Mouse (Mus musculus) layer of hippocampus, adult 2 months (tissue): ENCODE measurements around the gene Kars. TPM values are rescaled to one million over a fixed set of nuclear protein-coding genes. Genes with fewer than 3 reads are reported as not detected.

Experiments
- DNase-seq, 2 experiments: peaks; one replicate each; pipeline ENCODE4 v3.0.0; 2022; ENCODE audit warnings: low spot score in 2 of 2
- H3K27ac ChIP-seq: fragments of 200-600 bp; 2 replicates; pipeline ENCODE4 v1.8.1; 2022
- H3K4me3 ChIP-seq: fragments of 200-600 bp; 2 replicates; pipeline ENCODE4 v1.8.1; 2022; ENCODE audit warnings: mild to moderate bottlenecking
- CTCF ChIP-seq: fragments of 200-600 bp; conservative IDR thresholded peaks from 2 replicates; pipeline ENCODE4 v1.8.1; 2022; ENCODE audit warnings: antibody characterized with exemption, mild to moderate bottlenecking, moderate library complexity
- total RNA-seq, 2 experiments: library from RNA; stranded (reverse); gene quantifications; 2 replicates each; pipeline ENCODE4 v1.2.3; 2021

The Kars gene
- total RNA-seq, 2 experiments from 2014 or later = 76.7 to 78.4 TPM

- no peak overlapping the region for H3K4me3 ChIP-seq
- no peak overlapping the region for H3K27ac ChIP-seq
- peak in 1 of 2 experiments; percentile 13 for DNase-seq
- TF ChIP-seq CTCF = no peak
Measured at GRCm38 (mm10) chr8:111954844-111955594, 56.1 kb downstream of the Kars start.

DNA sequence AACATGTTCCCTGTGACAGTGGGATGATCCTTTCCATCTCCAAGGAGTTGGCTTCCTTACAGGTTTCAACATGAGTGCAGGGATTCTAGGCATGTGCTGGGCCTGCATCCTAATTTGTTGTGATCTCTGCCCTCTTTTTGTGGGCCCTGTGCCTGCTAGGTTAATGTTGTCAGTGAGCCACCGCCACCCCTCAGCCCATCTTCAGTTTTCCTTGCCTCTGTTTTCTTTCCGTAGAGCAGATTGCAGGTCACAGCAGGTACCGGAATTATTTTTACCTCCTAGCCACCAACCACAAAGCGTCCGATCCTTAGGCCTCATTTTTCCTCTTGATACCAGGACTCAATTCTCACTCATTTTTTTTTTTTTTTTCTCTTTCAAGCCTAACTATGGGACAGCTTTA, 59.2 kb downstream of the Kars start:
- no peak for DNase-seq
- TF ChIP-seq CTCF = no peak
- Histone ChIP-seq H3K27ac (no peak overlapping the region), H3K4me3 (no peak overlapping the region)

DNA sequence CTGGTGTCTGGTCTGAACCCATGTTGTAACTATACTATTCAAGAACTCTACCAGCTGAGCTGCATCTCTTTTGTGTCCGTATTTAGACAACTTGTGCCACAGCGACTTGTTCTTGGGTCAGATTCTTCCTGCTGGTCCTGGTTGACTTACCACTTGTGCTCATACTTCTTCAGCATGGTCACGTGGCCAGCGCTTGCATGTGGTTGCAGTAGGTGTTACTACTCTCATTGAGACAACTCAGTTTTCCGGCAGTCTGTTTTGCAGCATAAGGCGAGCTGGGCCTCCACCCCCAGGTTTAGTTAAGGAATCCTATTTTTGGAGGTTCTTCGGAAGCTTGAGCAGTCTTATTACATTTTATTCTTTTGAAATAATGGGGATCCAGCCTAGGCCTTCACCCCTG, 59.8 kb downstream of the Kars start:
- peak; percentile 45 to 73 for DNase-seq
- no peak overlapping the region for H3K27ac ChIP-seq
- no peak for TF ChIP-seq CTCF

GRCm38 (mm10) chr8:111950846-111951245, 60.3 kb downstream of the Kars start:
- TF ChIP-seq CTCF = no peak
- Histone ChIP-seq H3K4me3 (no peak overlapping the region), H3K27ac (no peak overlapping the region)
- DNase-seq = no peak

More for the DNA sequence above, 59.8 kb downstream of the Kars start:
- H3K4me3 ChIP-seq = no peak overlapping the region

- no peak overlapping the region for H3K27ac ChIP-seq
- DNase-seq = no peak
- no peak for TF ChIP-seq CTCF
- no peak overlapping the region for H3K4me3 ChIP-seq
Measured at GRCm38 (mm10) chr8:111947954-111948353, 63.2 kb downstream of the Kars start.

DNA sequence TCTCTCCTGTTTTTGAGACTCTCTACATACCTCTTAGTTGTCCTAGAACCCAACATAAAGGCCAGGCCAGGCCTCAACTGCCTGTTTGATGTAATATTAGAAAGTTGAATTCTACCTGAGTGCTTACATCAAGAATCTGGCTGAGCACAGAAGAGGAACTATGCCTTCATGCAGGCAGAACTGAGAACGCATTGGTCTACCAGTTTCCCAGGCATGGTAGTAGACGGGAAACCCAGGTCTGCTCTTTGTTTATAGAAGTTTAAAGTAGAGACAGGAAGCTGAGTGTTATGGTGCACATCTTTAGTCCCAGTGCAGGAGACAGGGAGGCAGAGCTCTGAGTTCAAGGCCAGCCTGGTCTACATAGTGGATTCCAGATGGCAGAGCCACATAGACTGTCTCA, 64.0 kb downstream of the Kars start:
- no peak for TF ChIP-seq CTCF
- H3K27ac ChIP-seq = no peak overlapping the region
- no peak overlapping the region for H3K4me3 ChIP-seq
- DNase-seq = no peak

GRCm38 (mm10) chr8:111943544-111943943, 67.6 kb downstream of the Kars start:
- no peak for TF ChIP-seq CTCF
- no peak overlapping the region for H3K27ac ChIP-seq
- no peak for DNase-seq
- H3K4me3 ChIP-seq = no peak overlapping the region

Other genes with a start within 250 kb of the Kars start
- gene Cfdp1, start 157.0 kb downstream of the Kars start, total RNA-seq = 10 to 100 TPM; 76.3 to 81.2 TPM
- 1 to 10 TPM; 3.9 to 4.5 TPM for gene Tmem170, start 134.6 kb downstream of the Kars start, total RNA-seq
- under 1 TPM; 0.44 to 0.79 TPM for gene Chst5, start 100.9 kb downstream of the Kars start, total RNA-seq
- gene Tmem231, start 77.4 kb downstream of the Kars start, total RNA-seq = 10 to 100 TPM; 11.7 to 13.9 TPM
- gene Gabarapl2, start 70.6 kb downstream of the Kars start, total RNA-seq = 100 to 1,000 TPM; 208 to 225 TPM
- 1 to 10 TPM; 6.9 TPM for gene Adat1, start 19.0 kb downstream of the Kars start, total RNA-seq
- 10 to 100 TPM; 42.8 to 45.2 TPM for gene Terf2ip, start 75 bp upstream of the Kars start, total RNA-seq
- not detected for gene Gm6793, start 3.7 kb upstream of the Kars start, total RNA-seq